Mouse (Mus musculus) embryonic facial prominence, embryonic 14.5 days (tissue): ENCODE measurements around the gene Atxn1. TPM values are rescaled to one million over a fixed set of nuclear protein-coding genes. Genes with fewer than 3 reads are reported as not detected.

Experiments used
- ATAC-seq: fragments of 200-750 bp; cut with Nextera tagmentation; 2 replicates; pipeline ENCODE4 v1.8.0; 2017; ENCODE audit warnings: low read depth, moderate number of reproducible peaks, moderate TSS enrichment
- DNase-seq: peaks from one replicate; pipeline ENCODE4 v3.0.0-alpha.2; 2015; ENCODE audit warnings: low spot score
- H3K27ac ChIP-seq: fragments of 300-500 bp; sonication (generic); replicated peaks from 2 replicates; pipeline ENCODE4 v1.5.1; 2014; ENCODE audit warnings: low read depth, mild to moderate bottlenecking, low read length, moderate library complexity
- H3K27me3 ChIP-seq: fragments of 300-500 bp; sonication (generic); replicated peaks from 2 replicates; pipeline ENCODE4 v1.6.1; 2014; ENCODE audit warnings: low read length; ENCODE audit not compliant: control insufficient read depth, insufficient read depth
- H3K36me3 ChIP-seq: fragments of 300-500 bp; sonication (generic); 2 replicates; pipeline ENCODE4 v1.6.1; 2014; ENCODE audit warnings: low read length, mixed read lengths; ENCODE audit not compliant: control insufficient read depth, insufficient read depth
- H3K4me1 ChIP-seq: fragments of 300-500 bp; sonication (generic); 2 replicates; pipeline ENCODE4 v1.6.1; 2014; ENCODE audit warnings: antibody characterized with exemption, low read length; ENCODE audit not compliant: control insufficient read depth, insufficient read depth
- H3K4me2 ChIP-seq: fragments of 300-500 bp; sonication (generic); 2 replicates; pipeline ENCODE4 v1.6.1; 2014; ENCODE audit warnings: low read depth, mild to moderate bottlenecking, low read length, moderate library complexity, mixed read lengths
- H3K4me3 ChIP-seq: fragments of 300-500 bp; sonication (generic); 2 replicates; pipeline ENCODE4 v1.5.1; 2014; ENCODE audit warnings: low read depth, mild to moderate bottlenecking, low read length
- H3K9ac ChIP-seq: fragments of 300-500 bp; sonication (generic); 2 replicates; pipeline ENCODE4 v1.6.1; 2014; ENCODE audit warnings: low read depth, mild to moderate bottlenecking, low read length, moderate library complexity, mixed read lengths
- H3K9me3 ChIP-seq: fragments of 300-500 bp; sonication (generic); 2 replicates; pipeline ENCODE4 v1.6.1; 2016; ENCODE audit warnings: low read length; ENCODE audit not compliant: control insufficient read depth
- WGBS: fragments of 180-500 bp; shearing (Covaris S2); extraction: QIAGEN DNeasy Blood & Tissue Kit; methylation state at CpG from one replicate; pipeline ENCODE4 v1.1.7; 2014; 5-methylcytosine and 5-hydroxymethylcytosine counted together
- polyA plus RNA-seq: library from polyadenylated mRNA; unstranded; fragments of >200 nt; fragmentation: Nextera tagmentation; extraction: Ambion mirVana; gene quantifications from 2 replicates; pipeline ENCODE4 v1.2.1, GENCODE M21; 2014

The Atxn1 gene
- polyA plus RNA-seq, 1 experiment from 2014 or later = 3.6 TPM

- no peaks in the 10 kb centered on the region for H3K9me3 ChIP-seq
- no peaks in the 10 kb centered on the region for H3K36me3 ChIP-seq
- H3K4me1 ChIP-seq = no peaks in the 10 kb centered on the region
- ATAC-seq = peak; percentile 79
- H3K27me3 ChIP-seq = no peaks in the 10 kb centered on the region
- 53% methylated on average over 14 of the region's 14 CpGs for WGBS
- no peak overlapping the region for H3K4me2 ChIP-seq
- no peak overlapping the region for H3K4me3 ChIP-seq
- DNase-seq = peak; percentile 62
- no peak overlapping the region for H3K9ac ChIP-seq
- no peak overlapping the region for H3K27ac ChIP-seq
These were observed 240.1 kb downstream of the Atxn1 start for GRCm38 (mm10) chr13:45724507-45725259.

DNA sequence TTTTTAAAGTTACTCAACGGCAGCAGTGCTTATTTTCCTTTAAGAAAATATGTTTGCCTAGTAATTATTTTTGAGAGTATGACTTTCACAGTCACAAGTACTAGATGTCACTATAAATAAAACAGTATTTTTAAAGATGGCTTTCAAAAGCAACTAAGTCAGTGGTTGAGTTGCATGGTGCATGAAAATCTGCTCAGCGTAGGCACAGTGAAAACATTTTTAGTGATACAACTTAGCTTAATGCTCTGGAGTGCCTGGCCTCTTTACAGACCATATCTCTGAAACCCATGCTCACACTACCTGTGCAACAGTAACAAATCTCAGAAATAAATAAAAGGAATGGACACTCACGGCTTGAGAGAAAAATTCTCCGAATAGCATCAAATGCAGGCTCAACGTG lies 241.9 kb downstream of the Atxn1 start:
- Histone ChIP-seq H3K4me2 (no peak overlapping the region), H3K9ac (no peak overlapping the region), H3K4me1 (no peaks in the 10 kb centered on the region; the same call in 1 of the 2 replicates), H3K27ac (no peak overlapping the region), H3K36me3 (no peaks in the 10 kb centered on the region), H3K27me3 (no peaks in the 10 kb centered on the region), H3K9me3 (no peaks in the 10 kb centered on the region), H3K4me3 (no peak overlapping the region)
- ATAC-seq (no peak), DNase-seq (no peak)
- WGBS = 75% methylated on average over 5 of the region's 5 CpGs

GRCm38 (mm10) chr13:45721621-45722020 lies 243.2 kb downstream of the Atxn1 start:
- no peak overlapping the region for H3K4me3 ChIP-seq
- H3K4me1 ChIP-seq = no peaks in the 10 kb centered on the region; the same call in 1 of the 2 replicates
- no peak overlapping the region for H3K9ac ChIP-seq
- H3K27me3 ChIP-seq = no peaks in the 10 kb centered on the region
- no peak for ATAC-seq
- 71% methylated on average over 8 of the region's 8 CpGs for WGBS
- no peaks in the 10 kb centered on the region for H3K9me3 ChIP-seq
- DNase-seq = peak; percentile 67
- no peak overlapping the region for H3K27ac ChIP-seq
- no peak overlapping the region for H3K4me2 ChIP-seq
- H3K36me3 ChIP-seq = no peaks in the 10 kb centered on the region

GRCm38 (mm10) chr13:45718850-45719249 lies 246.0 kb downstream of the Atxn1 start:
- 42% methylated on average over 3 of the region's 3 CpGs for WGBS
- H3K4me3 ChIP-seq = no peak overlapping the region
- H3K4me2 ChIP-seq = no peak overlapping the region
- H3K9ac ChIP-seq = no peak overlapping the region
- H3K27me3 ChIP-seq = no peaks in the 10 kb centered on the region
- H3K4me1 ChIP-seq = no peaks in the 10 kb centered on the region; the same call in 1 of the 2 replicates
- ATAC-seq (no peak), DNase-seq (peak; percentile 57)
- H3K9me3 ChIP-seq = no peaks in the 10 kb centered on the region
- H3K27ac ChIP-seq = no peak overlapping the region
- H3K36me3 ChIP-seq = no peaks in the 10 kb centered on the region

- ATAC-seq = no peak
- Histone ChIP-seq H3K9me3 (no peaks in the 10 kb centered on the region), H3K27me3 (no peaks in the 10 kb centered on the region), H3K4me3 (no peak overlapping the region), H3K27ac (no peak overlapping the region), H3K36me3 (no peaks in the 10 kb centered on the region), H3K9ac (no peak overlapping the region), H3K4me2 (no peak overlapping the region), H3K4me1 (no peaks in the 10 kb centered on the region; the same call in 1 of the 2 replicates)
- WGBS = 61% methylated on average over 7 of the region's 7 CpGs
- DNase-seq = no peak
These were observed 249.1 kb downstream of the Atxn1 start for GRCm38 (mm10) chr13:45715583-45716180.

GRCm38 (mm10) chr13:45710041-45710440 lies 254.8 kb downstream of the Atxn1 start:
- 86% methylated on average over 8 of the region's 8 CpGs for whole genome bisulfite sequencing
- Histone ChIP-seq H3K4me2 (no peak overlapping the region), H3K27ac (no peak overlapping the region), H3K4me3 (no peak overlapping the region), H3K27me3 (no peaks in the 10 kb centered on the region), H3K9ac (no peak overlapping the region), H3K36me3 (no peaks in the 10 kb centered on the region), H3K9me3 (no peaks in the 10 kb centered on the region), H3K4me1 (no peaks in the 10 kb centered on the region)
- no peak for DNase-seq
- ATAC-seq = no peak

- 66% methylated on average over 11 of the region's 11 CpGs for WGBS
- H3K9me3 ChIP-seq = no peaks in the 10 kb centered on the region
- no peak overlapping the region for H3K4me3 ChIP-seq
- no peaks in the 10 kb centered on the region for H3K27me3 ChIP-seq
- no peak overlapping the region for H3K9ac ChIP-seq
- DNase-seq (peak; percentile 41), ATAC-seq (no peak)
- no peaks in the 10 kb centered on the region for H3K4me1 ChIP-seq
- no peaks in the 10 kb centered on the region for H3K36me3 ChIP-seq
- H3K27ac ChIP-seq = no peak overlapping the region
- H3K4me2 ChIP-seq = no peak overlapping the region
These were observed 255.4 kb downstream of the Atxn1 start for GRCm38 (mm10) chr13:45709402-45709801.

DNA sequence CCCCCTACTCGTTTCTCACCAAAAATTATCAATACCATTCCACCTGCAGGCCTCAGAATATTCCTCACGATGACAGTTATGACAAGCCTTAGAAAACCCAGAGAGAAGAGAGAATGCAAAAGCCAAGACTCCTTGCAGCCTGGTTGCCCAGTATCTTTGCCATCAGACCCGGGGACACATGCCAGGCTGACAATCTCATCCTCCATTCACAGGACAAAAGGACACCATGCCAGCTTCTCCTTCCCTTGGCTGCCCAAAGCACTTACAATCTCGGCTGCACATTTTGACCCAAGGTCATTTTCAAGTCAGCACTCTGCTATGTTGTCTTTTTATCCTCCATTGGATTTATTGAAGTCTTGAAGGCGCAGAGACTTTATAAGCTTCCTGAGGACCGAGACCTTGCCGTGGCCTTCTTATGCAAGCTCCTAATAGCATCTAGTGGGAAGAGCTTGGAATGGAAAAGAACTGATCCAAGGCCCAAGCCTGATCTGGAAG lies 263.5 kb downstream of the Atxn1 start:
- Histone ChIP-seq H3K9ac (no peak overlapping the region), H3K9me3 (peaks cover 2% of the 10 kb centered on the region; the same call in 1 of the 2 replicates), H3K4me2 (no peak overlapping the region), H3K4me1 (peaks cover 8% of the 10 kb centered on the region), H3K4me3 (no peak overlapping the region), H3K27me3 (no peaks in the 10 kb centered on the region), H3K27ac (no peak overlapping the region), H3K36me3 (0 out of 2 replicates have a peak, but pooled peaks cover 5% of the 10 kb centered on the region)
- DNase-seq (no peak), ATAC-seq (no peak)
- WGBS = 78% methylated on average over 7 of the region's 7 CpGs
